Mouse (Mus musculus) kidney, adult 2 months (tissue): ENCODE data around the gene Top1.

Source experiments
- CTCF ChIP-seq: fragments of 200-500 bp; conservative IDR thresholded peaks from 2 replicates; pipeline ENCODE4 v1.5.1; 2011; ENCODE audit warnings: low read depth, mild to moderate bottlenecking, control low read depth, low read length, moderate library complexity, mixed read lengths; ENCODE audit not compliant: insufficient read depth, insufficient read length
- POLR2A ChIP-seq: fragments of 200-500 bp; IDR thresholded peaks from one replicate; pipeline ENCODE4 v1.6.1; 2011; ENCODE audit warnings: low read depth, low read length, control low read depth

GRCm38 (mm10) chr2:160729851-160730796 lies 84.4 kb downstream of the Top1 start:
- no peak for TF ChIP-seq POLR2A
- peak; percentile 70 for TF ChIP-seq CTCF
